Mouse (Mus musculus) cerebellum, adult 2 months (tissue): ENCODE measurements around the gene Tars2.

ENCODE experiments used
- CTCF ChIP-seq: fragments of 200-500 bp; IDR thresholded peaks from 2 replicates; pipeline ENCODE4 v1.5.1; 2011; ENCODE audit warnings: low read depth, mild to moderate bottlenecking, control low read depth, low read length, moderate library complexity, borderline replicate concordance; ENCODE audit not compliant: insufficient read depth
- POLR2A ChIP-seq: fragments of 200-500 bp; IDR thresholded peaks from 2 replicates; pipeline ENCODE4 v1.6.1; 2011; ENCODE audit warnings: low read length, control low read depth, borderline replicate concordance; ENCODE audit not compliant: insufficient read depth

- no peak for TF ChIP-seq CTCF
- TF ChIP-seq POLR2A = no peak
These were observed 3.2 kb downstream of the Tars2 start for GRCm38 (mm10) chr3:95756808-95757207.
